Mouse (Mus musculus) T-cell, adult 2 months (primary cell): ENCODE data around the gene Adam11.
A peak's percentile ranks its signal among the peaks of the same experiment; 100 is the strongest.
"Not testable (repeated sequence)": the region's sequence is repeated elsewhere in the genome, so short reads cannot be mapped to it uniquely, and the experiment has no call there.

ENCODE experiments used
- DNase-seq: peaks from one replicate; pipeline ENCODE4 v3.0.0; 2022; ENCODE audit warnings: low spot score

Gene Adam11

DNA sequence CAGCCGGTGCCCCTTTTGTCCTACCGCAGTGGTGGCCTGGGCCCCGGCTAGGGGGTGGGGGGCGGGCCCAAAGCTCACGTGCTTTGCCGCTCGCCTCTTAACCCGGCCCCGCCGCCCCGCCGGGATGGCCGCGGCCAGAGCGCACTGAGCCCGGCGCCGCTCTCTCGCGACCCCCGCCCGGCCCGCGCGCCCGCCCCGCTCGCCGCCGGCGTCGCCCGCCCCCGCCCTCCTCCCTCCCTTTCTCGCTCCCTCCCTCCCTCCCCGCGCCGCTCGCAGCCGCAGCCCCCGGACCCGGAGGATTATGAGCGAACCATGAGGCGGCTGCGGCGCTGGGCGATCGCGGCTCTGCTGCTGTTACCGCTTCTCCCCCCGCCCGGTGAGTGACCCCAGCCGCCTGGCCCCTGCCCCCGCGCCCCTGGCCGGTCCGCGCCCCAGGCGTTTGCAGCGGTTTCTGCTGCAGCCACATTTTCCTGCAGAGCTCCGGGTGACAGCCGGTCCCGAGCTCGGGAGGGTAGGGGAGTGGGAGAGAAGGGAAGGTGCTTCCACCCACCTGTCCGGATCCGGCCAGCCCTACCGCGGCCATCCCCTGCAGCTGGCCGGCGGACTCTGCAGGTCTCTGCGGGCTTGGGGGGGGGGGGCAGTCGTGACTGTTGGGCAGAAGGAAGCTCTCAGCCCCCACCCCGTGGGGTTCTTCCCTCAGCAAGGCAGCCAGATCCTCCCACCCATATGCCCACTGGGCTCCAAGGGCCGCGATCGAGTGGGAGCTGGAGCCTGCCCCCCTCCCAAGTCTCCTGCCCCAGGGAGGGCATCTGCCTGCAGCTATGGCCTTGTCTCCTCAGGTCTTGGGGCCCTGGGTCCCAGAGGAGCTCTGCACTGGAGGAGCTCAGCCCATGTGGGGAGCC is at the start of gene Adam11:
Gene Adam11 (plus strand): TSS at position 131 of the 902 bp plus-strand sequence.
- no peak for DNase-seq

DNA sequence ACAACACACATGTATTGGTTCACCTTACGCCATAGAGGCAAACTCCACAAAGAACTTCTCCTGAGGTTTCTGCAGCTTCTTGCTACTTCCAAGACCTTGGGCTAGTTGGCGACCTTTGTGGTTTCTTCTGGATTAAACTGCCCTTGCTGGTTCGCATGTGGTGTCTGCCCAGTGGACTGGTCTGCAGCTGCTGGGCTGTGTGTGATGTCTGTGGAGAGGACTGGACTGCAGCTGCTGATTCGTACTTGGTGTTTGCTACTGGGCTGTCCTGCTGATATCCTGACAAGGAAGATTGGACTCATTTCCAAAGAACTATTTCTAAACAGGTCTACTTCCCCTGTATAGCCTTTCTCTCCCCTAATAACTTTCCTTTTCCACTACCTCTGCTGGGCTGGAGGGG is 48.8 kb upstream of the Adam11 start:
- DNase-seq = no peak

DNA sequence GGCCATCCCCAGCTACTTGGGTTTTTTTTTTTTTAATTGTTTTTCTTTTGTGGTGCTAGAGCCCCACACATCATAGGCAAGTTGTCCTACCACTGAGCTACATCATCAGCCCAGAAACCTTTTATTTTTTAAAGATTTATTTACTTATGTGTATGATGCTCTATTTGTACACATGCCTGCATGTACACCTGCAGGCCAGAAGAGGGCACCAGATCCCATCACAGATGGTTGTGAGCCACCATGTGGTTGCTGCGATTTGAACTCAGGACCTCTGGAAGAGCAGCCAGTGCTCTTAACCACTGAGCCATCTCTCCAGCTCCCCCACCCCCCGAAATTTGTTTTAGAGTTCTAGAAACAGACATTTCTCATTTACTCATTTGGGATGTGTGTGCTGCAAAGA is 46.7 kb upstream of the Adam11 start:
- not testable (repeated sequence) for DNase-seq

DNA sequence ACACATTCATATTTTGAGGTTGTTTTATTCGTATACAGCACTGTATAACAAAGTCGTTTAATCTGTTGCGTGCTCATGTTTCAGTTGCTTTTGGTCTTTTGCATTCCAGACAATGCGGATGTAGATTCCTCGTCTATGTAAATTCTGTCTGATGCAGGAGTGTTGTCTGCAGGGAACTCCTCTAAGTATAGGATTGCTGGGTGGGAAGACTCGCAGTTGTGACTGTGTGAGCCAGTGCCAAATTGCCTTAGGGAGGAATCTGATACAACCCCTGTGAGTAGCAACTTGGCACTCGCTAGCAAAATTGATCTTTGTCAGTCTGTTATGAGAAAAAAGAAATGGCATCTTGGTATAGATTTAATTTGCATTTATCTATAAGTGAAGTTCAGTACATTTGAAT is 45.1 kb upstream of the Adam11 start:
- DNase-seq = no peak

DNA sequence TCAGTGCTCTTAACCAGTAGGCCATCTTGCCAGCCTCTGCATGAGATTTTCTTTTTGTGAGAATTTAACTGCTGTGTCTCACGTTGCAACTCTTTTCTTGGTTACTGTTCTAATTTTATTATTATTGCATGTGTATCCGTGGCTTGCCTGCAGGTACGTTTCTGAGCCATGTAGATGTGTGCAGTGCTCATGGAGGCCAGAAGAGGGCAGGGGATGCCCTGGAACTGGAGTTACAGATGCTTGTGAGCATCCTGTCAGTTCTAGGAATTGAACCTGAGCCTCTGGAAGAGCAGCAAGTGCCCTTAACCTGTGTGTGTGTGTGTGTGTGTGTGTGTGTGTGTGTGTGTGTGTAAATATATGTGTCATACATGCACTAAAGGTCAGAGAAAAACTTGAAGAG is 35.7 kb upstream of the Adam11 start:
- DNase-seq = no peak

DNA sequence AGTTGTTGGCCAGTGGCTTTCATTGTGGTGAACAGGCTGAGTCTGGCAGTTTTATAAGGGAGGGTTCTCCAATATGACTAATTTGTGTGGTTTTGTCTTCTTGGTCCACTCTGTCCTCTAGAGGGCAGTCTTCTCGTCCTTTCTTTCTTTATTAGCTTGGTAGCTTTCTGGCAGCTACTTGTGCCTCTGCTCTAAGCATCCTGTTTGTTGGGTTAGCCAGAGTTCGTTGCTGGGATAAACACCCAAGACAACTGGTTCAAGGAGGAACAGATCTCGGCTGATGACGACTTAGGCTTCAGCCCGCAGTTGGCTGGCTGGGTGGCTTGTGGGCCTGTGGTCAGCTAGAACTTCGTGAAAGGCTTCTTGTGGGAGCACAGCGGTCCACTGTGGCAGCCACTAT is 32.6 kb upstream of the Adam11 start:
- DNase-seq = no peak

DNA sequence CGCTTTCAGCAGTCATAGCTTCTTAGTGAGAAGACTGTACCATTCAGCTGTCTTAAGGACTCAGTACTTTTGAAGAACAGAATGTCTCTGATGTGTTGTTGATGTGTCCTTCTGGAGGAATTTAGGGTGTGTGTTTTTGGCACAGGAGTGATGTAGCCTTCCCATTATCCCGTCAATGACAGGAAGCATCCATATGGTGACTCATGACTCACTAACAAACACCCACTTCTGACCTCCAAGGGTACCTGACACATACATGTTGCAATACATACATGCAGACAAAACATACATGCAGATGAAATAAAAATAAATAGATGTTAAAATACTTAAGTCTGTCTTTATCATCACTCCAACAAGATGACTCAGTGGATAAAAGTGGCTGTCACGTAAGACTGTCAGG is 31.4 kb upstream of the Adam11 start:
- no peak for DNase-seq

DNA sequence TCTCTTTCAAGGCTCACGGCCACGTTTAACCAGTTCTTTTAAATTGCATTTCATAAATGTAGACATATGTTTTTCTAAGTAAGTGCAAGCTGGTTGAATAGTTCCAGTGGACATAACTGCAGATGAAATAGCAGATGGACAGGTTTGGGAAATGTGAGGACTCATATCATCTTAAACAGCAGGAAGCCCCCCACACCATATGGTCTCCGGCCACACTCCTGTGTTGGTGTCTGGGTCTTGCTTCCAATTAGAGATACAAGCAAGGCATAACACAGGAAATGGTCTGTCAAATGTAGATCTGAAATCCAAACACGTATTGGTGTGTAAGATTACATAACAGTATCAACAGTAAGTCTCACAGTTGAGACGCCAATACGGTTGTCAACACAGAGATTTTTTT is 29.9 kb upstream of the Adam11 start:
- no peak for DNase-seq

DNA sequence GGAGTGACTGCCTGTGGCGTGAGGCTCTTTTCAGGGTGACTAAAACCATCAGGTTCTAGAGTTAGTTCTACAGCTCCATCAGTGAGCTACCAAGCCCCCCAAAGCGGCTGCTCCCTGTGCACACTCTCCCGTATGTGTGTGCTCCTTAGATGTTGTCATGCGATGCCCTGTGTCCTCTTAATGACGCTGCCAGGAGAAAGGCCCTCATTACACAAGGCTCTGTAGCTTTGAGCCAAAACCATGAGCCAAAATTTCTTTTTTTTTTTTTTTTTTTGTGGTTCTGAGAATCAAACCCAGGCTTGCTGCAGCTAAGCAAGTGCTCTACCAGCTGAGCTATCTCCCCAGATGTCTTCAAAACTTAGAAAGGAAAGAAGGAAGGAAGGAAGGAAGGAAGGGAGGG is 28.1 kb upstream of the Adam11 start:
- no peak for DNase-seq

DNA sequence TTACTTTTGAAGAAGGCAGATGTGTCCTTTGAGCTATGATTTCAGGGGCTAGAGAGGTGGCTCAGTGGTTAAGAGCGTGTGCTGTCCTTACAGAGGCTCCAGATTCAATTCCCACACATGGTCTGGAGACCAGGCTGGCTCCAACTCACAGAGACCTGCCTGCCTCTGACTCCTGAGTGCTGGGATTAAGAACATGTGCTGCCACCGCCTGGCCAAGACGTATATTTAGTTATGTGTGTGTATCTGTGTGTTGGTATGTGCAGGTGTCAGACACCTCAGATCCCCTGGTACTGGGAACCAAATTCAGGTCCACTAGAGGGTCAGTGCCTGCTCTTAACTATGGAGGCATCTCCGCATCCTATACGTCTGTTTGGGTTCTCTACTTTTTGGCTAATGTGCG is 26.3 kb upstream of the Adam11 start:
- DNase-seq = no peak

DNA sequence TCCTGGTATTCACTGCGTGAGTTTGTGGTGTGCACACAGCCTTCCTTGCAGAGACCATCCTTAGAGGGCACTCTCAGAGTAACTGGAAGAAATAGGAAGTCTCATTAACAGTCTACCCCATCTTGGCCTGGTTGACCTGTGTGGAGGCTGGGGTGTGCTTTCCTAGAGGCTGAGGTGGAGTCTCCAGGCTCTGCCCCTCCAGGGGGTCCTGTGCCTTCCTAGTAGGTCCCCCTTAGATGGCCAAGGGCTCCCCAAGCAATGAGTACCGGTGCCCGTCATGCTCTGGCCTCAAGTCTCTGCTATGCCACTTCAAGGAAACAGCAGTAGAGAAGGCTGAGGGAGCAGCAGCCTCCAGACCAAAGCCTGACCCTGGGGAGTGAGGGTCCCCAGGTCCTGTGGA is 23.2 kb upstream of the Adam11 start:
- DNase-seq = no peak

DNA sequence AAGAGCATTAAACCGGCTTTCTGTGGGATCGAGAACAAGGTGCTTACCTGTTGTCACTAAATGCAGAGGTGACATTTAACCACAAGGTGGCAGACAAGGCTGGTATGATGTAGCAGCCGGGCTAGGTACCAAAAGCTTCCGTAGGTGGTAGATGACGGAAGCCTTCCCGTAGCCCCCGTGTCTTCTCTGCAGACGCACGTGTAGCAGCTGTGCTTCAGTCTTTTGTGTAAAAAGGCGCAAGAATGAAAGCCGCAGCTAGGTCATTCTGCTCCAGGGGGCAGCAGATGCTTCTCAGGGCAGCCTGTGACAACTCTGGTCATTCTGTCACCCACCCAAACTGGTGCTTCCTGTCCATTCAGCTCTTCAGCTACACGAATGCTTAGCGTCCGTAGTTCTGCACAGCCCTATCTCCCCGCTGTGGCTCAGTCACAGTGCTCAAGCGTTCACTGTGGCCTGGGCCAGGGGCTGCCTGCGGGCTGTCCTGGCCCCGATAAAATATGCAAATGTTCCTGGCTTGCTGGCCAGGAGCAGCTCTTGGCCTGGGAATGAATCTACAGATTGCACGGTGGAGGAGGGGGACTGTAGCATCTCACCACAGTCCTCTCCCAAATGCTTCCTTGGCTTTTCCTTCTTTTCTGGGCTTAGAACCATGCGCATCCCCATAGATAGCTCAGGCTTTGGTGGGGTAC is 21.8 kb upstream of the Adam11 start:
- peak; percentile 62 for DNase-seq

DNA sequence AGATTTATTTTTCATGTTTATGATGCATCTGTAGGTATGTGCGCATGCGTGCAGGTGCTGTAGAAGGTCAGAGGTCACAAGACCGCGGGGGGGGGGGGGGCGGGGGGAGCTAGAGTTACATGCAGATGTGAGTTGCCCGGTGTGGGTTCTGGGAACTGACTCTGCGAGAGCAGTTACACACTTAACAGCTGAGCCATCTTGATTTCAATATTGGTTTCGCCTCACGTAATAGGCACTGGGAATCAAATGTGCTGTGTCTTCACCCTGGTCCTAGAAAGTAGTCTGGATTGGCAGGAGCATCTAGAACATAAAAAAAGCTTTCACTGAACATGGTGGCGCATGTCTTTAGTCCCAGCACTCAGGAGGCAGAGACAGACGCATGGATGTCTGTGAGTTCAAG is 20.6 kb upstream of the Adam11 start:
- DNase-seq = no peak

DNA sequence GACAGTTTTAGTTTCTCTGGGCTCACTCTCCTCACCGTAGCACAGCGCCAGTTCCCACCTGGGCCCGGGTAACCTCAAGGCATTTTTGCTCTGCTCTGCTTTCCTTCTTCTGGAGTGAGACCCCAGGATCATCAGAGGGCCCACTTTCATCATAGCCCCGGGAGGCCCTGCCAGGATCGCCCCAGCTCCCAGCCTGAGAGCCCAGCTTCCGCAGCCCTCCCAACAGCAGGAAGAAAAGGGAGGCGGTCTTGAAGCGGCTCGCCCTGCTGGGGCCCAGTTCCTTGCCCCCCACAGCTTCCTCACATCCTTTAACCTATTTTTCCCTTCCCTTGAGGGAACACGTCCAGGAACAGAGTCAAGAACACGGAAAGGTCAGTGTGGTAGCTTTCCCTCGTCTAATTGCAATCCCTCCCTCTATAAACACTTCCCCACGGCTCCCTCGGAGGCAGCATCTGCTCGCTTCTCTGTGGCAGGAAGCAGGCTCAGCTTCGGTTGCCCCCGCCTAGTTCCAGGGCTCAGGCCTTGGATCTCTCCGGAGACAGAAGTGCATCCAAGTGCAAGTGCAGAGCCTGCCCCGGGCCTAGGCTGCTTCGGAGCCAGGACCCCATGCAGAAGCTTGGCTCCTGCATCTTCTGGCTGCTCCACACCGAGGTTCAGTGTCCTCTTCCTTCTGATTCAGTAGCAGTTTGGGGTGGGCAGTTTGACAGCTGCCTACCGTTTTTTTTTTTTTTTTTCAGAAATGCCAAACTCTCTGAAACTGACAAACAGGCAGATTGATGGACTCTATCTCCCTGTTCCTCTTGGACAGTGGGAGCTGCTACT is 19.9 kb upstream of the Adam11 start:
- no peak for DNase-seq

DNA sequence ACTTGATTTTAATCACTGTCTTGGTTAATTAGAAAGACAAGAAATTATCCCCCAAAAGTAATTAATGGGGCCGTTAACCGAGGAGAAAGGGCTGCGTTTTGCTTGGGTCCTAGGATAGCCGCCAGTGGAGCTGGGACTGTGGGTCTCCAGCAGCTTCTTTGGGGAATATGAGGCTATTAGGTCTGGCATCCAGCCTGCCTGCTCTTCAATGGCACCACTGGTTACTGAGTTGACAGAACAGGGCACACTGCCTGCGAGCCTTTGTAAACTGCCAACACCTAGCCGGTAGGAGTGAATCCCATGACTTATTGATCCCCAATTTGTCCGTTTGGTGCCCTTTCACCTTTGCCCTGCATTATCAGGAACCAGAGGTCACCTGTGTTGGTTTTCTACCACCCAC is 19.2 kb upstream of the Adam11 start:
- DNase-seq = no peak

DNA sequence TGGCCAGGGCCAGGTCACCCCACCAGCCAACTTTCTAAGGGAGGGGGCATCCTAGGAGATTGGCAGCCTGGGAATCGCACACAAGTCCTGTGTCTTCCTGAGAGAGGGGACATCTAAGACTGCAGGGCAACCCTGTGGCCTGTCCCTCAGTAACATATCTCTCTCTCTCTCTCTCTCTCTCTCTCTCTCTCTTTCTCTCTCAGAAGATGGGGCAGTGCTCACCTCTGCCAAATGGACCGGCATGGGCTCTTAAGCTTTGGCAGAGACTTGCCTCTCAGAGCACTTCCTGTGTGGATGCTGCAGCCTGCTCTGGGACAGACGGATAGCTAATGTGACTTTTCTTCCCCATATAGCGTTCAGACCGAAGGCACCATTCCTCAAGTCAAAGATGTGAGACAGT is 18.4 kb upstream of the Adam11 start:
- no peak for DNase-seq

DNA sequence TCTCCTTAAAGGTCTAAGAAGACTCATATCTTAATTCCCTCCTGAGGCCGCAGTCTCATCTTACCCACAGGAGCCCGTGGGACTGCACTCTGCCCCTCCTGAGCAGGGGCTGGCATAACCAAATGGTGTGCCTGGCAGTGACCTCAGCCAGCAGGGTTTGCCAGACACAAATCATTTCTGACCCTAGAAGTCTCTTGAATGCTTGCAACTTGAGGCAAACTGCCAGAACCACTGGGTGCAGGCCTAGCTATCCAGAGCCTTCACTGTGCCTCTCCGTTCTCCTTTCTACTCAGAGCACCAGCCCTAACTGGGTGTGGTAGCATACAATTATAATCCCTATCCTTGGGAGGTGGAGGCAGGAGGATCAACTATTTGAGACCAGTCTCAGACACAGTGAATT is 16.5 kb upstream of the Adam11 start:
- DNase-seq = no peak

DNA sequence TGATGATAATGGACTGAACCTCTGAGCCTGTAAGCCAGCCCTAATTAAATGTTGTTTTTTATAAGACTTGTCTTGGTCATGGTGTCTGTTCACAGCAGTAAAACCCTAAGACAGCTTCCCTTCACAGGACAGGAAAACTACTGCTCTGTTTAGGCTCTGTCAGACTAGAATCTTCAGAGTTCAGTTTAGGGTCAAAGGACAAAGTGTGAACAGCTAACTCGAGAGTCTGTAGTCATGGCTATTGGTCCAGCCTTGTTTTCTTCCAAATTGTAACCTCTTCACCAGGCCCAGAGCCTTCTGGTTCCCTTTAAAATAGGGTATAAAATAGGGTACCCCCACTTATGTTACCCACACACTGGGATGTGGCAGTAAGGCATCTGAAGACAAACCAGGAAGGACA is 13.4 kb upstream of the Adam11 start:
- DNase-seq = no peak

DNA sequence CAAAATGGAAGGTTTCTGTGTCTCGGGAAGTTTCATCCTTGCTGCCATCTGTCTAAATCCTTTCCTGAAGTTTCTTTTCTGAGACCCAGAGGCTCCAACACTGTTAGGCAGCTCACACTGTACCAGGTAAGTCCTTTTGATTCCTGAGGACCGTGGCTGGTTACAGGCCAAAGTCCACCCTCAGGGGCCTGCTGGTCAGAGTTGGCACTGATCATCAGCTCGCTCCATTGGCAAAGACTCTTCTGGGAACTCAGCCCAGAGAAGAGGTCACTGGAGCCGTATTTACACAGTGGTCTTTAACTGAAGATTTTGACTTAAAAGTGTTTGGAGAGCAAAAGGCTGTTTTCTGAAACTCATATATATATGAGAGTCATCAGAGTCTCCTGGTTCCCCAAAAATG is 12.9 kb upstream of the Adam11 start:
- no peak for DNase-seq

DNA sequence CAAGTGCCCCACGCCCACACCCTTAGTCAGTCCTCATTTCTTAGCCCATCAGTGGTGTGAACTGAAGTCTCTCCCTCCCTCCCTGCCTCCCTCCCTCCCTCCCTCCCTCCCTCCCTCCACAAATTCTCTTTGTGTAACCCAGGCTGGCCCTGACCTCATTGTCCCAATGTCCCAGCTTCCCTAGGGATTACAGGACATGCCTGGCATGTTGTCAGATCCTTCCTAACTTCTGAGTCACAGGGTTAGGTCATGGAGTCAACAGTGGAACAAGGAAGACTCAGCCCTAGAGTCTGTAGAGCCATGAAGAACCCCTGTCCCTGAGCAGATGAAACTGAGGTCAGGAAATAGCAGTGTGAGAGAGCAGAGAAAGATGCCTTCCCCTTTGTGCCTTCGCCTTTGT is 11.5 kb upstream of the Adam11 start:
- no peak for DNase-seq

DNA sequence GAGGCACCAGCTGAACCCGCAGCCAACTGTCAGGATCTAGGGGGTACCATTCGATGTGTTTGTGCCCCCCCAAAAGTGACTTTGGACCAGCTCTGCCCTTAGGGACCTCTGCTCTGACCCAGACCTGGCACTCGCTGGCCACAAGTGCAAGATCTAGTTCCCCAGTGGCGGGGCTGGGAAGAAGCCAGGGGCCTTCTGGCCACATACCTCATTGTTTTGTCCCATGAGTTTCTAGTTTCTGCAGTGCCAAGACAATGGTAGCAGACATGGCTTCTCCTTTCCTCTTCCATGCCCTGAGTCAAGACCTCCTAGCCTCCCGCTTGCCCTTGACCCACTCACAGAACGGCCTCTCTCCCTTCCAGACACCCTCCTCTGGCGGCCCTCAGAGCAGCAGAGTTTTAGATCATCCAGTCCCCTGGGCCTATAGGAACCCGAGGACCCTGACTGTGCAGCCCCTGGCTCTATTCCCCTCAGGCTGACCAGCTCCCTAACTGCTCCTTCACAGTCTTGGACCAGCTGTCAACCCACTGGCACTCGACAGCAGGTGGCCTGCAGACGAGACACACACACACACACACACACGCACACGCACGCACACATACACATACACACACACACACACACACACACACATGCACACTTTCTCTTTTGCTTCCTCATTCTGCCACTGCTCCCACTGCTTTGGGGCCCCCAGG is 8.2 kb upstream of the Adam11 start:
- no peak for DNase-seq
